Mouse (Mus musculus) heart, postnatal 14 days (tissue): ENCODE results near the gene Akap12. TPM values are rescaled to one million over a fixed set of nuclear protein-coding genes. Genes with fewer than 3 reads are reported as not detected.

Experiments
- DNase-seq, 2 experiments: peaks; one replicate each; pipeline ENCODE4 v3.0.0; 2021 to 2022
- intact Hi-C: fragments of 180-260 bp; cut with DNase I; formaldehyde crosslinking; loops from one replicate; pipeline ENCODE4 v1.15.1; 2025
- total RNA-seq, 2 experiments: library from RNA; stranded (reverse); gene quantifications; 2 replicates each; pipeline ENCODE4 v1.2.3; 2021

Gene Akap12
- total RNA-seq, 2 experiments from 2014 or later = 33.5 to 33.6 TPM

DNA sequence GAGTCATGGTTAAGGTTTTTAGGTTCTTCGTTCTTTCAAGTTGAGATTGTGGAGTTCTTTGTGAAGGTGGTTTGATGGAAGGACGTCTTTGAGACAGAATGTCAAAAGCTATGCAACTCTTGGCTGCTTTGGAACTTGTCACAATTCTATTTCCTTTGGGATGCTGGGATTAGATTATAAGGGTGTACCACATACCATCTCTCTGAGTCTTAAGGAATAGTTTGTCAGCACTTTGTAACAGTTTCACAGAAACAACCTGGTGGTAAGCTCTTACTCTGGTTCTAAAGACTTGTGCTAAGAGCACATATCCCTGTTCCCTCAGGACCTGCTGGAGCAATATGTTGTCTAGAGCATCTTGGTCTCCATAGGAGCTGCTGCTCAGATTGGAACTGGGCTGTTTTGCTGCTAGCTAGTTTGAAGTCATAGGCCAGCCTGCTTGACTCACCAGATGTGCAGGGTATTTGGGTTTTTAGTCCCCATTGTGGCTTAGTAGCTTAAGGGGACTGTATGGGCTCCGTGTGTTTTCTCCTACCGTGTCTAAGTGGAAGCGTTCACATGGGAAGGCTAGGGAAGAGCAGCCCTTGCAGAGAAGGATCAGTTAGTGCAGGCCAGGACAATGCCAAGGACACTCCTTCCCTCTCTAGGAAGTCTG, 123.4 kb downstream of the Akap12 start:
- no peak for DNase-seq
- intact Hi-C loops = no loop called here

DNA sequence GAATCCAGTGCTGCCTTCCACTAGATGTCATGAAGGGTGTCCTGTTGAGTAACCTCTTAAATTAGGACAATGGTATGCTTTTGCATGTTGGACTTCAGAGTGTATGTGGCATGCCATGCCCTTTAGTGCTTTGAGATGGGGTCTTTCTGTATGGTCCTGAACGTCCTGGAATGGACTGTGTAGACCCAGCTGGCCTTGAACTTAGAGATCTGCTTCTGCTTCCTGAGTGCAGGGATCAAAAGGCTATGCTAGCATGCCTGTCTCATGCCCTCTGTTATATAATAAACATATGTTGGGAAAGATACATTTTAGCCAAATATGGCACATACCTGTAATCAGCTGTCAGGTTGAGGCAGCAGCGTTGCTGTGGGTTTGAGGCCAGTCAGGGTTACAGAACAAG, 124.4 kb downstream of the Akap12 start:
- intact Hi-C loops = no loop called here
- DNase-seq = no peak

DNA sequence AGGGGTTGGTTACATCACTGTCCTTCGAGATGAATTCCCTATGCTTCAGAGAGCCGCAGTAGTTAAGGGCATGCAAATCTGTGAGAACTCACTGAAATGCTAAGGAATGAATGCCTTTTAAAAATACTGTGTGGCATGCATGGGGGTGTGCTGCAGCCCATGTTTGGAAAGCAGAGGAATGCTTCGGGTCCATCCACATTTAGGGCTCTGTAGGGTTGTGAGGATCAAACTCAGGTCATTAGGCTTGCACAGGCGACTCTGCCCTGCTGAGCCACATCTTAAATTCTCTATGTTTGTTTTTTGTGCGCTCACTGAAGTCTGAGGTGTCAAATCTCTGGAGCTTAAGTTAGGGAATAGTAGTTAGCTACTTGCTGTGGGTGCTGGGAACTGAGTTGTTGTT, 124.9 kb downstream of the Akap12 start:
- DNase-seq = no peak
- intact Hi-C loops = no loop called here

DNA sequence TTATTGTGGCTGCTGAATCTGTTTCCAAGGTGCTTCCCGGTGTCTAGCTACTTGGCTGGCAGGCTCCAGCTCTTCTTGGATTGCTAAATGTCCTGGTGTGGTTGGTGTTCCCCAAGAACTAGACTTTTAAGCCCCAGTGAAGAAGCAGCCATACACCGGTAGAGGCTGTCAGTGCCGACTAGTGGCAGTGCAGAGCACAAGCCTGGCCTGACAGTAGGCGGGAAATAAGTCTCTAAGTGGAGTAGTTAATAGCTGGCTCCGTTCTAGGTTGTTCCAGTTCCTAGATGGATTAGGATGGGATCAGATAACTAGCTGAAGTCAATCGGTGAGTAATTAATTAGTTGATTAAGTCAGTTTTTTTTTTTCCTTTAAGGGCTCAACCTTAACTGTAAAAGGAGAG, 125.7 kb downstream of the Akap12 start:
- intact Hi-C loops = no loop called here
- DNase-seq = peak; percentile 37 to 48

DNA sequence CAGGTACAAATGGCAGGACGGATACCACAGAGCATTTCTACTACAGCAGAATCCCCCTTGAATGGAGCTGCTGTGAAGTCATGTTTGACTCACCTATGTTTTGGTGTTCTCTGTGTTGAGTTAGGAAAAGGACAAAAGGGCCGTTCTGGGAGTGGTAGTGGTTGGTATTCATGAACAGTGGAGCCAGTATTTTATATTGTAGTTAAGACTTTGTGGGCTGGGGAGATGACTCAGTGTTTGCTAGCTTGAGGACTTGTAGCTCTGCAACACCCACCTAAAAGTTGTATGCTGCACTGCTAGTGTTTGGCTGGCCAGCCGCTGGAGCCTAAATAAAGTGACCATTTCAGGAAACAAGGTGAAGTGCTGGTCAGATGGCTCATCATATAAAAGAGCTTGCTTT, 129.1 kb downstream of the Akap12 start:
- no peak for DNase-seq
- intact Hi-C loops = no loop called here

DNA sequence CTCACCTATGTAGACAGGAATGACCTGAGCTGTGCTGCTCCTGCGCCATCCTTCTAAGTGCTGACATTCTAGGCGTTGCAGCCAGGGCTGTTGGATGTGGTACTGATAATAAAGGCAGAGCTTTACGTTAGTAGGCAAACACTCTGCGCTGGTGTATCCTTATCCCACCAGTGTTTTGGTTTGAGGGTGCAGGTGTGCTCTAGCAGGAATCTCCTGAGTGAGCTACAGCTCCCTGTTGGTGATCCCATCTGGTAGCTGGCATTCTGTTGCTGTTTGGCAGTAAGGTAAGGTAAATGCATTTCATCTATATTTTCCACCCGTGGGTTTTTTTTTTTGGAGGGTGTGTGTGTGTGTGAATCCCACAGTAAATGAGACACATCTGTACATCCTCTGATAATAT, 131.9 kb downstream of the Akap12 start:
- intact Hi-C loops = no loop called here
- DNase-seq = no peak

DNA sequence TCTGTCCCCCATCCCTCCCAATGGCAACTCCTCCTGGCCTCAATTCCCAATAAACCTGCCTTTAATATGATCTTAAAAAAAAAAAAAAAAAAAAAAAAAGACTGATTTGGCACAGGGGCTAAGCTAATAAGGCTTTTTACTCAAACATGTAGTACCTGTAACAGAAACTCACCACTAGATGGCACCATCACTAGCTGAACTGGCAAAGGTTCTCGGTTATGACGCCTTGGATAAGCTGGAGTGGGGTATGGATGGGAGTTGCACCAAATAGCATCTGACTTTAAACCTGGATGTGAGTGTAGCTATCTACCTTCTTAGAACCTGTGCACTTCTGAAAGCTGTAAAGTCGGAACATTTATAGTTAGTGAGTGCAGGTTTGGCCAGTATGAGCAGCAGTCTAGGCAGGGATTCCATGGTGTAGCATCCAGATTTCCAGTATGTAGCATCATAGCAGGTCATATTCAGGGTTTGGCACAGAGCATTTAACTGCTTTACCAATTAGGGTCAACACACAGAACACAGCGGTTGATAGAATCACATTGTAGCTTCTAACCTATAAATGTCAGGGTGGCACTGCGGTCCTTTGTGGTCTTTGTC, 138.8 kb downstream of the Akap12 start:
- peak; percentile 34 to 64 for DNase-seq
- intact Hi-C loops = loop anchor here (5.0 kb wide), 1 partner anchor 752 kb away; no protein-coding TSS in a partner anchor

DNA sequence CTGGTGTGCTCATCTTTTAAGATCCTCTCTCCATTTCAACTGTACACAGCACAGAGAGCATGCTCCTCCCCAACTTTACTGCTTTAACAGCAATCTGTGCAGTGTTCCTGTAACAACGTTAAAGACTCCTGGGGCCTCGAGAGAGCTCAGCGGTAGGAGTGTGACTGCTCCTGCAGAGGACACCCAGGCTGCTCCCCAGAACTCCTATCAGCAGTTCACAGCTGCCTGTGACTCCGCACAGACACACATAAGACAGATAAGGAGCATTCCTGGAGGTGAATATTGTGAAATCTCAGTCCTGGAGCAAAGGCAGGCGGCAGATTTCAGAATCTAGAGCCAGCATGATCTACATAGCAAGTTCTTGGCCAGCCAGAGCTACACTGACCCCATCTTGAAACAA, 139.3 kb downstream of the Akap12 start:
- DNase-seq = no peak
- intact Hi-C loops = loop anchor here (5.0 kb wide), 1 partner anchor 752 kb away; no protein-coding TSS in a partner anchor

DNA sequence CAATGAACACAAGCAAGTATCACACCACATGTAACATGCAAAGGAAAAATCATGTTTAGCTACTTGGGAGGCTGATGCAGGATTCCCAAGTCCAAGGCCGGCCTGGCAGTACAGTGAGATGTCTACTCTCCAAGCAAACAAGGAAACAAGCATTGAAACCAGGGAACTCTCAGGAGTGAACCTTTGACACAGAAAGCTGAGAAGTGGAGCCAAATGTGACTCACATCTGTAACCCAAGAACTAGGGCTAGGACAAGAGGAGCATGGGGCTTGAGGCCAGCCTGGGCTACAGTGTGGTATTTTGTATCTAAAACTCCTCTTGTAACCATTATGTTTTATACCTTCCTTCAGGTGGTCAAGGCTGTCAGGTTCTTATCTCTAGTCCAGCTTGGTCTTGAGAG, 141.0 kb downstream of the Akap12 start:
- no peak for DNase-seq
- intact Hi-C loops = loop anchor here (5.0 kb wide), 1 partner anchor 750 kb away; no protein-coding TSS in a partner anchor

Other genes with a start within 250 kb of the Akap12 start
- 1 to 10 TPM; 6.6 to 7.7 TPM for gene Zbtb2, start 121.7 kb downstream of the Akap12 start, total RNA-seq
- gene Rmnd1, start 166.0 kb downstream of the Akap12 start, total RNA-seq = 10 to 100 TPM; 49.3 to 50.9 TPM
- gene Armt1, start 166.1 kb downstream of the Akap12 start, total RNA-seq = 1 to 10 TPM; 7.1 TPM
- under 1 TPM; 0.20 to 0.96 TPM for gene Ccdc170, start 216.1 kb downstream of the Akap12 start, total RNA-seq